Mouse (Mus musculus) stomach, postnatal 0 days (tissue): Measurements from ENCODE around the gene Itga3.

Source experiments
- CTCF ChIP-seq: IDR thresholded peaks from 2 replicates; pipeline ENCODE4 v1.5.1; 2016; ENCODE audit warnings: antibody characterized with exemption, low read depth, mild to moderate bottlenecking, moderate library complexity
- EP300 ChIP-seq: optimal IDR thresholded peaks from 2 replicates; pipeline ENCODE3; 2016; ENCODE audit warnings: antibody characterized with exemption

- TF ChIP-seq CTCF, result no peak
- no peak for TF ChIP-seq EP300
Observed at GRCm38 (mm10) chr11:95027850-95028470, 48.6 kb downstream of the Itga3 start.
